Mouse (Mus musculus): Measurements from ENCODE around the gene Fn3krp. TPM values are rescaled to one million over a fixed set of nuclear protein-coding genes. Genes with fewer than 3 reads are reported as not detected.
A peak's percentile ranks its signal among the peaks of the same experiment; 100 is the strongest.

The Fn3krp gene
- 7.6 and 8.9 TPM in 2 replicates for polyA plus RNA-seq (2016; fragmentation: Nextera tagmentation; extraction: Ambion mirVana)

DNA sequence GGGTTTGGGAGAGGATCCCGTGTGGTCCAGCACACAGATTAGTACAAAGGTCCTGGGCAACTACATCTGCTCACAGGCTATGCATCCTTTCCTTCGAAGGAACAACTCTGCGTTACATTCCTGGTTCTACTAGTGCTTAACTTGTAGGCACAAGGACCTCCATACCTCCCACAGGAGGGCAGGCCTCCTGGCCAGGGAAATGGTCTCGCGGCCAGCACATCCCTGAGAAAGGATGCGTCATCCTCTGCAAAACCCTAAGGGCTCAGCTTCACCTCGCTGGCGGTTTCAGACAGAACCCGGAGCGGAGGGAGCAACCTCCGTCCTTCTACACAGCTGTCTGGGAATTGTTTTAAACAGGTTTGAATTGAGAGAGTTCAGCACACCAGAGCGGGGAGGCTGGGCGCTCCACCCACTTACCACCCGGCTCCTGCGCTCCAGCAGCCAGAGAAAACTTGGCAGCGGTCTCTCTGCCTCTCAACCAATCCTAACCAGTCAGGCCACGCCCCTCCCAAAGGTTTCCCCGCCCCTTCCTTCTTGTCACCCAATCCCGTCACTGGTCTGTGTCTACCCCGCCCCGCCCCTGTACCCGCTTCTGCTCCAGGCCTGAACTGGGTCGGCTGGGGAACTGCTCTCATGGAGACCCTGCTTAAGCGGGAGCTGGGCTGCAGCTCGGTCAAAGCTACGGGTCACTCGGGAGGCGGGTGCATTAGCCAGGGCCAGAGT, at the start of gene Fn3krp:
Gene Fn3krp (plus strand): TSS at position 572 of the 723 bp plus-strand sequence.
- Histone ChIP-seq H3K4me2 (peak within 1 kb of the TSS; percentile 81), H3K27ac (peak within 1 kb of the TSS; percentile 88), H3K4me3 (replicated peaks) (peak within 1 kb of the TSS; percentile 72), H3K36me3 (no peaks in the 10 kb centered on the region), H3K4me1 (replicated peaks) (peaks cover 11% of the 10 kb centered on the region), H3K9me3 (no peaks in the 10 kb centered on the region), H3K27me3 (no peaks in the 10 kb centered on the region), H3K9ac (replicated peaks) (peak within 1 kb of the TSS; percentile 65)
- ATAC-seq (ENCODE audit: insufficient number of reproducible peaks, insufficient read depth, low FRiP score, low TSS enrichment, low read depth): peak; percentile 99
- WGBS: 2% methylated on average over 28 of the region's 28 CpGs

DNA sequence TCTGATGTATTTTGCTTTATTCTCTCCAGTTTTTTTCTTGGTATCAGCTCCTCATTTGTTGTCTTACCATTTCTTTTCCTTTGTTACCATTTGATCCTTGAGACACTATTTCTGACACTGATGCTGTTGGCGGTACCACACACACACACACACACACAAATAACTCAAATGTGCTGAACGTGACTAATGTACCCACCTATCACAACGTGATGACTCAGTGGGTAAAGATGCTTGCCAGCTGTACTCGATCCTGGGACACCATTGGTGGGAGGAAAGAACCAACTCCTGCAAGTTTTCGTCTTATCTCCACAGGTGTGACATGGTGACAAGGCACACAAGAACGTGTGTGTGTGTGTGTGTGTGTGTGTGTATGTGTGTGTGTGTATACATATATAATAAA, 47.9 kb upstream of the Fn3krp start:
- no peaks in the 10 kb centered on the region for H3K36me3 ChIP-seq
- H3K9me3 ChIP-seq: no peaks in the 10 kb centered on the region; the same call in 1 of the 2 replicates
- no peak overlapping the region for H3K4me3 ChIP-seq (replicated peaks)
- no peak overlapping the region for H3K9ac ChIP-seq (replicated peaks)
- 71% methylated on average over 6 of the region's 6 CpGs for WGBS
- no peaks in the 10 kb centered on the region for H3K4me1 ChIP-seq (replicated peaks)
- H3K27ac ChIP-seq: no peak overlapping the region
- H3K27me3 ChIP-seq: peaks cover 2% of the 10 kb centered on the region
- ATAC-seq (ENCODE audit: insufficient number of reproducible peaks, insufficient read depth, low FRiP score, low TSS enrichment, low read depth): no peak
- no peak overlapping the region for H3K4me2 ChIP-seq

DNA sequence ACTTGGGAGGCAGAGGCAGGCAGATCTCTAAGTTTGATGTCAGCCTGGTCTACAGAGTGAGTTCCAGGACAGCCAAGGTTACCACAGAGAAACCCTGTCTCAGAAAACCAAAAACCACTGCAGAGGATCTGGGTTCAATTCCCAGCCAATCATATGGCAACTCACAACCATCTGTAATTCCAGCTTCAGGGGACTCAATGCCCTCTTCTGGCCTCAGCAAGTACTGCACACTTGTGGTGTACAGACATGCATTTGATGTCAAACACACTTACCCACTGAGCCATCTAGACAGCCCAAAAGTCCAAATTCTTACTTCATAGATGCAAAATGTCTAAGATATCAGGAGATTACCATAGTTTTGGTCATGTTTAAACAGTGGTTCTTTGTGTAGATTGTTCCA, 42.6 kb upstream of the Fn3krp start:
- H3K4me1 ChIP-seq (replicated peaks): no peaks in the 10 kb centered on the region
- no peak overlapping the region for H3K4me3 ChIP-seq (replicated peaks)
- no peak overlapping the region for H3K9ac ChIP-seq (replicated peaks)
- H3K4me2 ChIP-seq: no peak overlapping the region
- H3K36me3 ChIP-seq: no peaks in the 10 kb centered on the region
- H3K27ac ChIP-seq: no peak overlapping the region
- H3K27me3 ChIP-seq: no peaks in the 10 kb centered on the region
- H3K9me3 ChIP-seq: no peaks in the 10 kb centered on the region
- ATAC-seq (ENCODE audit: insufficient number of reproducible peaks, insufficient read depth, low FRiP score, low TSS enrichment, low read depth): no peak

DNA sequence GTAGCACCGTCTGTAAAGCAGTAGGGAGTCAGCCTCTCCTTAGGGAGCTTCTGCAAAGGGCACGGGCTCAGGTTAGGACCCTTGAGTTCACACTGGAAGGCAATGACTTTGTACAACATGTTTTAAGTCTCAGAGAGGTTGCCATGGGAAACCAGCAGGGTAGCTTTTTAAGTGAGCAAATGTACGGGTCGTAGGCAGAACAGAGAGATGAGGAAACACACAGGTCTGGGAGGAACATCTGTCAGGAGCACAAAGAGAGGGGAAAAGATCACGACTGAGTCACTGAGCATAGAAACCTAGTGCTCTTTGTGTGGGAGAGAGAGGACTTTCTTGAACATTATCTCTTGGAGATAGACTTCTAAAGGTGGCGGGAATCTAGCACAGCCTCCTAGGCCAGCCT, 40.9 kb upstream of the Fn3krp start:
- no peak overlapping the region for H3K4me2 ChIP-seq
- 61% methylated on average over 6 of the region's 6 CpGs for WGBS
- no peak overlapping the region for H3K27ac ChIP-seq
- no peaks in the 10 kb centered on the region for H3K36me3 ChIP-seq
- no peak overlapping the region for H3K4me3 ChIP-seq (replicated peaks)
- H3K9me3 ChIP-seq: no peaks in the 10 kb centered on the region
- H3K9ac ChIP-seq (replicated peaks): no peak overlapping the region
- no peak for ATAC-seq (ENCODE audit: insufficient number of reproducible peaks, insufficient read depth, low FRiP score, low TSS enrichment, low read depth)
- H3K4me1 ChIP-seq (replicated peaks): no peaks in the 10 kb centered on the region
- no peaks in the 10 kb centered on the region for H3K27me3 ChIP-seq

DNA sequence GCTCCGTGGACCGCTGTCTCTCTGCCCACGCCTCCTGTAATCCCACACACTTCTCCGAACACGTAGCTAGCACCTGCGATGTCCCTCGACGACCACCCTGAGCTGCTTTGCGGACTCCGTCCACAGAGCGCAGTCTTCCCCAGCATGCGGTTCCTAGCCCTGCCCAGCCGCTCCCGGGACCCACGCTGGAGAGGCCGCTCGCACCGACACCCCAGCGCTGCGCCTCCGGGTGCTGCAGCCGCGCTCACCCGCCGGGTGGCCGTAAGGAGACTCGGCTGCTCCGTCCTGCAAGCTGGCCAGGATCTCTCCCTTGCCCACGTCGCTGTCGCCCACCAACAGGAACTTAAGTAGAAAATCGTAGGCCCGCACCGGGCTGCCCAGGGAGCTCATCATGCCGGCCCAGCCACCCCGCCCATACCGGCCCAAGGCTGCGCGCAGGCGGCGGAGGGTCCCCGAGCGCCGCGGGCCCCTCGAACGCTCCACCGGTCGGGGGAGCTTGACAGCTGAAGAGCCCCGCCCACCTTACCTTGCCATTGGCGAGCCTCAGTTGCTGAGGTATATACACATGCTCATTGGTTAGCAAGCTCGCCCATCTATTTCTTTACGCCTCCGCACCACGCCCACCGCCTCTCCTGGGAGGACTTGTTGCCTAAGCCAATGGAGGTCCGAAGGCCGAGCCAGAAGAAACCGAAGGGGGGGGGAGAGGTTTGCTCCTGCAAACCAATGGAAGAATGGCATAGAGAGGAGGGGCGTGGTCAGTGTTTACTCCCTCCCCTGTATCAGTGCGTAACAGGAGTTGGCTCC, 33.2 kb upstream of the Fn3krp start, which contains the start of gene Rab40b:
Gene Rab40b (minus strand): TSS at position 502 of the 804 bp plus-strand sequence.
- no peak within 1 kb of the TSS for H3K27ac ChIP-seq
- 1% methylated on average over 61 of the region's 61 CpGs for WGBS
- peak; percentile 99 for ATAC-seq (ENCODE audit: insufficient number of reproducible peaks, insufficient read depth, low FRiP score, low TSS enrichment, low read depth)

DNA sequence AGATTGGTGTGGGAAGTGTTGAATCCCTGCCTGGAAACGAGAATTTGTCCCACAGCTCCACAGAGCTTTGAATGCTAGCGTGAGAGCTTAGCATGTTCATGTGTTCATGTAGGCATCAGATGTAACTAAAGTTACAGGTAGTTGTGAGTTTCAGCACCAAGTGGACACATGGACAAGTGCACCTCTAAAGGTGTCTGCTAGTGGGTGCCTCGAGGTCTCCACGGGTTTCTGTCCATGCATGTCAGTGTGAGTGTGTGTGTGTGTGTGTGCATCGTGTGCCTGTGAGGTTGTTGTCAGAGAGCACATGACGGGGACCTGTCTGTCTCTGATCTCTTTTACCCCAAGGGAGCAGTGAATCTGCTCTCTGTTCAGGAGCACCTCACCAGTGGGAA, 32.7 kb upstream of the Fn3krp start:
- H3K27ac ChIP-seq: no peak overlapping the region
- H3K4me3 ChIP-seq (replicated peaks): peak overlapping the region; percentile 63
- H3K4me1 ChIP-seq (replicated peaks): peaks cover 12% of the 10 kb centered on the region
- 0 out of 2 replicates have a peak overlapping the region, but pooled peaks have one; percentile 18 for H3K9ac ChIP-seq (replicated peaks)
- WGBS: 15% methylated on average over 6 of the region's 6 CpGs
- no peaks in the 10 kb centered on the region for H3K9me3 ChIP-seq
- no peaks in the 10 kb centered on the region for H3K36me3 ChIP-seq
- peak; percentile 12; the same call in 1 of the 2 replicates for ATAC-seq (ENCODE audit: insufficient number of reproducible peaks, insufficient read depth, low FRiP score, low TSS enrichment, low read depth)
- H3K27me3 ChIP-seq: peaks cover 17% of the 10 kb centered on the region
- H3K4me2 ChIP-seq: peak overlapping the region; percentile 91

More for the DNA sequence above, 33.2 kb upstream of the Fn3krp start, which contains the start of gene Rab40b:
- Histone ChIP-seq H3K36me3 (no peaks in the 10 kb centered on the region), H3K9me3 (no peaks in the 10 kb centered on the region), H3K4me3 (replicated peaks) (peak within 1 kb of the TSS; percentile 63), H3K9ac (replicated peaks) (peak within 1 kb of the TSS; percentile 54; the same call in 1 of the 2 replicates), H3K4me1 (replicated peaks) (peaks cover 12% of the 10 kb centered on the region), H3K4me2 (peak within 1 kb of the TSS; percentile 91), H3K27me3 (peaks cover 17% of the 10 kb centered on the region)

DNA sequence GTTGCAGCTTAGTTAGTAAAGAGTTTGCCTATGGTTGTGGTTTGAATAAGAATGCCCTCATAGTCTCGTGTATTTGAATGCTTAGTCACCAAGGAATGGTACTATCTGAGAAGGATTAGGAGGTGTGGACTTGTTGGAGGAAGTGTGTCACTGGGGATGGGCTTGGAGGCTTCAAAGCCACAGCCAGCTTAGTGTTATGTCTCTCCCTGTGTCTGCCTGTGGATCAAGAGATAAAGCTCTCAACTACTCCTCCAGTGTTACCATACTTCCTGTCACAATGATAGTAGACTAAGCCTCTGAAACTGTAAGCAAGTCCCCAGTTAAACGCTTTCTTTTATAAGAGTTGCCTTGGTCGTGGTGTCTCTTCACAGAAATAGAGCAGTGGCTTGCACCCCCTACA, 30.4 kb upstream of the Fn3krp start:
- no peak for ATAC-seq (ENCODE audit: insufficient number of reproducible peaks, insufficient read depth, low FRiP score, low TSS enrichment, low read depth)
- H3K9me3 ChIP-seq: no peaks in the 10 kb centered on the region
- H3K9ac ChIP-seq (replicated peaks): no peak overlapping the region
- no peak overlapping the region for H3K27ac ChIP-seq
- H3K4me3 ChIP-seq (replicated peaks): no peak overlapping the region
- H3K4me2 ChIP-seq: no peak overlapping the region
- 66% methylated on average over 3 of the region's 3 CpGs for WGBS
- peaks cover 12% of the 10 kb centered on the region for H3K4me1 ChIP-seq (replicated peaks)
- H3K36me3 ChIP-seq: no peaks in the 10 kb centered on the region
- H3K27me3 ChIP-seq: peaks cover 17% of the 10 kb centered on the region

DNA sequence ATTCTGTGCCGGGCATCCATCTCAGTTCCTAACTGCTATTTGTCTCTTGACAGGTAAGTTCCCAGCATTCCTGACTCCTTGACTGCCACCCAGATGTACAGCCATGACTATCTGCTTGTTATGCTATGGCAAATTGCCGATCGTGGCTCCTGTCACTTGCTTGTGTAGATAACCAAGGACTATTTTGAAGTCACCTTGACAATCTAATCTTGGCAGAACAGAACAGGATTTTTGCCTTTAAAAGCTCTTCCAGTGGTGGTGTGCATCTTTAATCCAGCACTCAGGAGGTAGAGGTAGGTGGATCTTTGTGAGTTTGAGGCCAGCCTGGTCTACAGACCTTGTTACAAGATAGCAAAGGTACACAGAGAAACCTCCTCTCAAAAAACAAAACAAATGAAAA, 28.8 kb upstream of the Fn3krp start:
- no peak for ATAC-seq (ENCODE audit: insufficient number of reproducible peaks, insufficient read depth, low FRiP score, low TSS enrichment, low read depth)
- Histone ChIP-seq H3K9me3 (no peaks in the 10 kb centered on the region), H3K4me2 (no peak overlapping the region), H3K4me1 (replicated peaks) (peaks cover 7% of the 10 kb centered on the region), H3K4me3 (replicated peaks) (no peak overlapping the region), H3K27ac (no peak overlapping the region), H3K9ac (replicated peaks) (no peak overlapping the region), H3K27me3 (peaks cover 7% of the 10 kb centered on the region), H3K36me3 (no peaks in the 10 kb centered on the region)
- whole genome bisulfite sequencing: 92% methylated on average over 3 of the region's 3 CpGs

DNA sequence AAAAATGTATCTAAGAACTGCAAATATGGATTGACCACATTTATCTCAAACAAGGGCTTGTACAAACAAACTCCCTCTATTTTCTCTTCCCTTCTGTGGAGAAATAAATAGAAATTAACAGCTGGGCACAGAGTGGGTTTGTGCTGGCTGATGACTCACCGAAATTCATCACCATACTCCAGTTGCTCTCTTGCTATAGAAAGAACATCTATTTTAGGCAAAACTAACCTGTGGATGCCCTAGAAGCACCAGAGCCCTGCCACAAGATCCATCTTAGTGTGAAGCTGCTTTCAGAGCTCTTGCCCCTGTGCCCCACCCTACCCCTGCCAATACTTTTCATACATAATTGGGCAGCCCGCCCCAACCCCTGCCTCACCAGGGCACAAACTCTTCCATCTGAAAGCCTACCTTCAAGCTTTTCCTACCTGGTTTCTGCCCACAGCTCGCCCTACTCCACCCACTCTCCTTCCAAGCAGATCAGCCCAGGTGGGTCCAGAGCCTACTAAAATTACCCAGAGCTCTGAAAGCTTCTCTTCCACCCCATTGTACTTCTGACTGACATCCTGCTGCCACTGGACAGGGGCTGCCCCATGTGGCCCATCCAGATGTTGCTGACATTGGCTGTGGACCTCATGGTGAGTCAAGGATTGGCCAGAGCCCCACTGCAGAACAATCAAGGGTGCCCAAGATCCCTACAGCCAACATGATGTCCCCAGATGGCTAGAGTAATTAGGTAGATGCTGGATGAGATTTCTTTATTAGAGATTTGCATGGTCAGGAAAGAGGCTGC, 13.6 kb upstream of the Fn3krp start:
- H3K4me3 ChIP-seq (replicated peaks): no peak overlapping the region
- H3K27ac ChIP-seq: no peak overlapping the region
- ATAC-seq (ENCODE audit: insufficient number of reproducible peaks, insufficient read depth, low FRiP score, low TSS enrichment, low read depth): no peak
- H3K36me3 ChIP-seq: no peaks in the 10 kb centered on the region
- no peaks in the 10 kb centered on the region for H3K9me3 ChIP-seq
- WGBS: 73% methylated on average over 3 of the region's 3 CpGs
- no peak overlapping the region for H3K4me2 ChIP-seq
- H3K27me3 ChIP-seq: no peaks in the 10 kb centered on the region
- no peak overlapping the region for H3K9ac ChIP-seq (replicated peaks)
- H3K4me1 ChIP-seq (replicated peaks): no peaks in the 10 kb centered on the region

DNA sequence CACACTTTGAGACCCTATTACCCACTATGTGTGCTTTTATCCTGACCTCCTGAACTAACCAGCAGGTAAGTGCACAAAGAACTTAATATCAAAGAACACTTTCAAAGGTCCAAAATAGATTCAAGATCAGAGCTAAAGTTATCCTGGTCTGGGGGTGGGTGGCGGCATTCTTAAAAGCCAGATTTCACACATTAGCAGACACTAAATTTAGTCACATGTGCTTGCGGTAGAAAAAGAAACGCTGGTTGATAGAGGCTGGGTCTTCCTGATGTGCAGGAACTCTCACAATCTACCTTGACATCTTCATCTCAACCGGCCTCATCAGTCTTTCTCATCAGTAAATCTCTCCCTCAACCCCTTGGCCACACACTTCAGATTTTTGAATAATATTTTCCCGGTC, 6.4 kb upstream of the Fn3krp start:
- Histone ChIP-seq H3K4me1 (replicated peaks) (no peaks in the 10 kb centered on the region), H3K9ac (replicated peaks) (no peak overlapping the region), H3K27me3 (no peaks in the 10 kb centered on the region), H3K27ac (no peak overlapping the region), H3K36me3 (no peaks in the 10 kb centered on the region), H3K4me2 (no peak overlapping the region), H3K9me3 (no peaks in the 10 kb centered on the region), H3K4me3 (replicated peaks) (no peak overlapping the region)
- no peak for ATAC-seq (ENCODE audit: insufficient number of reproducible peaks, insufficient read depth, low FRiP score, low TSS enrichment, low read depth)
- WGBS: 83% methylated on average over 5 of the region's 5 CpGs

DNA sequence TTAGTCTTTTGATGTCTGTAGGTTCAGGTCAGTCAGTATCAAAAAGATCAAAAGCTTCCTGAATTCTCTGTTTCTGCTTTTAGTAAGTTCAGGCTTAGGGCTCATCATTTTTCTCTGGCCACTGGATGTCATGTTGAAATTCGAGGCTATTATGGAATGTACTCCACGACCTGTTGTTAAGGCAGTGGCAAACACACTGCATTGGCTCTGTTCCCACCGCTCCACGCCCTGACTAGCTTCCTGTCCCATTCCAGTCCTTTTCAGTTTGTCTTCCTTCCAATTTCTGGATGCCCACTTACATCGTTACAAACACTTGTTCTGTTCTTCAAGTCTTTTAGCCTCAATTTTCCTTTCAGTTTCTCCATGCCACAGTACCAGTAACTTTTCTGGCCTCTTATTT, 5.8 kb upstream of the Fn3krp start:
- WGBS: 76% methylated on average over 5 of the region's 5 CpGs
- Histone ChIP-seq H3K27ac (no peak overlapping the region), H3K4me3 (replicated peaks) (no peak overlapping the region), H3K9me3 (no peaks in the 10 kb centered on the region), H3K4me1 (replicated peaks) (no peaks in the 10 kb centered on the region), H3K27me3 (no peaks in the 10 kb centered on the region), H3K4me2 (no peak overlapping the region), H3K9ac (replicated peaks) (no peak overlapping the region), H3K36me3 (no peaks in the 10 kb centered on the region)
- no peak for ATAC-seq (ENCODE audit: insufficient number of reproducible peaks, insufficient read depth, low FRiP score, low TSS enrichment, low read depth)

Measured in limb, embryonic 12.5 days (tissue).